Mouse (Mus musculus): ENCODE data around the gene Lrfn2.

GRCm38 (mm10) chr17:49031790-49032189, 99.6 kb downstream of the Lrfn2 start:
- TF ChIP-seq CTCF (IDR thresholded peaks at IDR 0.05; ENCODE audit: extremely low read depth, insufficient read depth, low read length) (no peak), POLR2A (IDR thresholded peaks at IDR 0.05; ENCODE audit: extremely low read depth, insufficient read depth, low read length) (no peak)

Measured in cortical plate, adult 2 months (tissue).